Mouse (Mus musculus) heart, postnatal 10 days (tissue): Measurements from ENCODE around the gene Trim29. TPM values are rescaled to one million over a fixed set of nuclear protein-coding genes. Genes with fewer than 3 reads are reported as not detected.

ENCODE experiments used
- DNase-seq, 2 experiments: peaks; one replicate each; pipeline ENCODE4 v3.0.0; 2021
- intact Hi-C: fragments of 180-260 bp; cut with DNase I; formaldehyde crosslinking; loops from one replicate; pipeline ENCODE4 v1.15.1; 2025
- total RNA-seq, 2 experiments: library from RNA; stranded (reverse); gene quantifications; 2 replicates each; pipeline ENCODE4 v1.2.3; 2021

Trim29 gene
- total RNA-seq, 2 experiments from 2014 or later = 0.12 to 0.17 TPM

DNA sequence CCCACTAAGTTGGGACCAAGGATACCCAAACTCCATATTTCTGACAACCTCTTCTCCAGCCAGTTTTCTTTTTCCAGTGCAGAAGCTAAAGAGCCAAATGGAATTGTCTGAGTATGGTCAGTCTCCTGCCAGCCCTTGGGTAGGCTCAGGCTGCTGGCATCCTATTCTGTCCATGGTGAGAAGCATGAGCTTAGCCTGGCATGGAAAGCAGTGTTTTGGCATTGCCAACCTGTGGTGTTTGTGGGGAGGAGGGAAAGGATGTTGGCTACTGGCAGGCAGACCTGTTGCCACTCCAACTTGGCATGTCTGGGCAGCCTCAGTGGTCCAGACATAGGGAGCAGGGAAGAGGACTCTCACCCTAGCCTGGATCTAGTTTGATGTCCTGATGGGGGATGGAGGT is 46.4 kb downstream of the Trim29 start:
- DNase-seq = no peak
- intact Hi-C loops = no loop called here

DNA sequence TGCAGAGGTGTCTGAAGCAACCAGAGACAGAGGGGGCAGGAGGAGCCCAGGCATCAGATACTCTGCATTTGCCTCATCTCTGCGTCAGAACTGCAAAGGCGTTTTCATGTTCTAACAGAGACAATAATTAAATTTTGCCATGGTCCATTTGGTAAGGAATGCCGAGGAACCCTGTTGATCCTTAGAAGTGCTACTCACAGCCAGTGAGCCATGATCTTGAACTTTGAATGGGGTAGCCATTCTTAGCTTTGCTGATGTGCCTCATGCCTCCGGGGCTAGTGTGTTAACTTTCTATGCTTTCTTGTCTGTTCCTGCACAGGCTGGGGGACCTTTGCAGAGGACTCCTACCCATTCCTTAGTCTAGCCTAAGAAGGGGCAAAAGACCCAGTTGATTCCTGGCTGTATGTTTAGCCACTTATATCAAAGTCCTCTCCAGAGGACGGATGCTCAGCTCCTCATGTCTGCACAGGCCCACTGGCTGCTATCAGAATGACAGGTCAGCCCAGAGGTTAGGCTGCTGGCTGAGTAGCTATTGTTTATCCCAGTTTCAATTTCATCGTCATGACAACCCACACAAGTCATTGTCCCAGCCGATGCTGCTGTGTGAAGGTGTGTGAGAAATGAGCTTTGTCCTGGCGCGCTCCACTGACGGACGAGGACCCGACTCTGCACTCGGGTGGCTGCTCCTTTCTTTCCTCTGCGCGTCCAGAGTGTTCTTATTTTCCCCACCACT is 48.1 kb downstream of the Trim29 start:
- intact Hi-C loops = no loop called here
- DNase-seq = no peak

DNA sequence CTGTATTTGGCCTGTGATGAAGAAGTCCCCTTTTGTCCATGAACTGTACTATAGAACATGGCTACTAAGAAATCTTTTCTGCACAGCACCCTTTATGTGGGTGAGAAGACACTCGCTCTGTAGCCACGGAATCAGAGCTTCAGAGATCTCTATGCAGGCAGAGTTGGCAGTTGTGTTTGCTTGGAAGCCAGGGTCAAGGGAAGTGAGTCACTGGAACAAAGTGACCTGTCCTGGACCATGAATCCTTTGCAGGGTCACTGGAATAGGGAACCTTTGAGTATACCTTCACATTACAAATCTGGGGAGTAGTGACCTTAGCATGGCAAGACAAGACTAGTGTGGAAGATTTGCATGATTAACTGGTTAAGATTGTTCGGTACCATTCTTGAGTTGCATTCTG is 58.1 kb downstream of the Trim29 start:
- DNase-seq = no peak
- intact Hi-C loops = no loop called here

DNA sequence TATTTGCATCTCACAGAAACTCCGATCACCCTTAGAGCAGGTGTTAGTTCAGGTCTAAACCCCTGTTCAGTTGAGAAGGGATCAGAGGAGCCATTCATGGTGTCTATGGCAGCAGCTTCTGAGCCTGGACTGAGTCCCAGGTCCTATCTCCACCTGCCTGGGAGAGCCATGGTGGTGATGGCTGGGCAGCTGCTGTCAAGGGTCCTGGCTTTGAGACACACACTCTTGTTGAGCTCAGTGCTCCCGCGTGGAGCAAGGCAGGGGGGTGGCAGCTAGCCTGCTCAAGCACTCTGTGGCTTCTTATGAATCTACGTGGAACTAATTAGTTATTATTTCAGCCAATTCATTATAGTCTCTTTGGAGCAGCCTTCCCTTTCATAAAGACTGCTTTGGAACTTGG is 73.2 kb downstream of the Trim29 start:
- intact Hi-C loops = no loop called here

DNA sequence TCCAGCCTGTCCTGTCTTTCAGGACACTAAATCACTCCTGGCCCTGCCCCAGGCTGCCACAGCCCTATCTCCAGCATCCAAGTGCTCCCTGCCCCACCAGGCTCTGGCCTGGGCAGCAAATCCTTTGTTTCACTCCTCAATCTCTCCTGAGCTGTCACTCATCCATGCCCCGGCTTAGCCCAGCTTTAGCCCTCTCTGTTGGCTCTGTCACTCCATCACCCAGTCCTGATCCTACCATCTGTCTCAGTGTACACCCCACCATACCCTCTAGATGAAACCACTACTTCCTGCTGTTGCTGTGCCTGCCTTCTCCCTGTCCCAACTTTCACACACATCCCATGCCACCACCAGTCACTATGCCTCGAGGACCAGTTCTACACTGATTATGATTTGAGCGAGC is 73.8 kb downstream of the Trim29 start:
- DNase-seq = no peak
- intact Hi-C loops = no loop called here

More for the DNA sequence above, 73.2 kb downstream of the Trim29 start:
- DNase-seq = no peak

Other genes with a start within 250 kb of the Trim29 start
- 100 to 1,000 TPM; 167 to 181 TPM for gene Arhgef12, start 203.6 kb upstream of the Trim29 start, total RNA-seq
- gene Tmem136, start 194.3 kb upstream of the Trim29 start, total RNA-seq = 1 to 10 TPM; 7.4 to 9.1 TPM
- gene Pou2f3, start 100.5 kb upstream of the Trim29 start, total RNA-seq = under 1 TPM; 0.20 to 0.26 TPM
- gene Oaf, start 70.9 kb upstream of the Trim29 start, total RNA-seq = 10 to 100 TPM; 24.3 to 28.6 TPM